Mouse (Mus musculus) c-Kit-positive CD71-positive TER-119-positive erythroid progenitor cells, embryonic 14.5 days (primary cell): Measurements from ENCODE around the gene Stk32b.

Source experiments
- DNase-seq: peaks from one replicate; pipeline ENCODE4 v3.0.0-alpha.2; 2013; ENCODE audit warnings: low spot score

Stk32b gene

GRCm38 (mm10) chr5:37716505-37717372 is at the start of gene Stk32b:
TSS of gene Stk32b (minus strand) at chr5:37717171.
- DNase-seq, result no peak

- DNase-seq, result no peak
Measured at GRCm38 (mm10) chr5:37765851-37766250, 48.9 kb upstream of the Stk32b start.

GRCm38 (mm10) chr5:37762046-37762445 is 45.1 kb upstream of the Stk32b start:
- no peak for DNase-seq

GRCm38 (mm10) chr5:37753366-37753765 is 36.4 kb upstream of the Stk32b start:
- DNase-seq, result no peak

GRCm38 (mm10) chr5:37752027-37752967 is 35.3 kb upstream of the Stk32b start:
- peak; percentile 13 for DNase-seq

GRCm38 (mm10) chr5:37743889-37744707 is 27.1 kb upstream of the Stk32b start:
- DNase-seq, result no peak

GRCm38 (mm10) chr5:37736213-37736612 is 19.2 kb upstream of the Stk32b start:
- DNase-seq, result no peak

GRCm38 (mm10) chr5:37735224-37735623 is 18.3 kb upstream of the Stk32b start, which contains the start of gene Cytl1:
TSS of gene Cytl1 (plus strand) at chr5:37735519.
- no peak for DNase-seq

- no peak for DNase-seq
Measured at GRCm38 (mm10) chr5:37730781-37731180, 13.8 kb upstream of the Stk32b start.

- no peak for DNase-seq
Measured at GRCm38 (mm10) chr5:37725220-37725886, 8.4 kb upstream of the Stk32b start.

- no peak for DNase-seq
Measured at GRCm38 (mm10) chr5:37720670-37721069, 3.7 kb upstream of the Stk32b start.

GRCm38 (mm10) chr5:37717384-37717963 is 503 bp upstream of the Stk32b start:
- no peak for DNase-seq

- DNase-seq, result no peak
Measured at GRCm38 (mm10) chr5:37709257-37709904, 7.6 kb downstream of the Stk32b start.

GRCm38 (mm10) chr5:37708124-37708523 is 8.8 kb downstream of the Stk32b start:
- DNase-seq, result no peak

- DNase-seq, result no peak
Measured at GRCm38 (mm10) chr5:37704962-37705361, 12.0 kb downstream of the Stk32b start.

- no peak for DNase-seq
Measured at GRCm38 (mm10) chr5:37699757-37700156, 17.2 kb downstream of the Stk32b start.

GRCm38 (mm10) chr5:37697286-37697685 is 19.7 kb downstream of the Stk32b start:
- no peak for DNase-seq

- DNase-seq, result no peak
Measured at GRCm38 (mm10) chr5:37695773-37696172, 21.2 kb downstream of the Stk32b start.

GRCm38 (mm10) chr5:37692759-37693158 is 24.2 kb downstream of the Stk32b start:
- no peak for DNase-seq

- DNase-seq, result no peak
Measured at GRCm38 (mm10) chr5:37670781-37671180, 46.2 kb downstream of the Stk32b start.
